Mouse (Mus musculus) ovary, adult 10 weeks (tissue): Measurements from ENCODE around the gene Hist1h1c. TPM values are rescaled to one million over a fixed set of nuclear protein-coding genes. Genes with fewer than 3 reads are reported as not detected.

Source experiments
- polyA plus RNA-seq: library from polyadenylated mRNA; stranded (reverse); fragments of 350-450 nt; fragmentation: Illumina TruSeq; extraction: RNeasy Lipid Tissue Mini Kit (QIAGEN cat#74804); gene quantifications from one replicate; pipeline ENCODE4 v1.2.3, GENCODE M21; 2014

The Hist1h1c gene
- polyA plus RNA-seq, 1 experiment from 2014 or later, result 9.9 TPM

Other genes with a start within 250 kb of the Hist1h1c start
- gene Btn2a2, start 250.0 kb upstream of the Hist1h1c start, polyA plus RNA-seq, result not detected
- not detected for gene Hist1h4h, start 207.8 kb upstream of the Hist1h1c start, polyA plus RNA-seq
- gene Hist1h2af, start 204.9 kb upstream of the Hist1h1c start, polyA plus RNA-seq, result not detected
- gene Hist1h3g, start 203.4 kb upstream of the Hist1h1c start, polyA plus RNA-seq, result not detected
- 1.00 TPM for gene Hist1h2bh, start 195.4 kb upstream of the Hist1h1c start, polyA plus RNA-seq
- not detected for gene Hist1h3f, start 194.8 kb upstream of the Hist1h1c start, polyA plus RNA-seq
- not detected for gene Hist1h4f, start 187.2 kb upstream of the Hist1h1c start, polyA plus RNA-seq
- gene Hist1h1d, start 185.5 kb upstream of the Hist1h1c start, polyA plus RNA-seq, result 0.14 TPM
- gene Hist1h3e, start 176.4 kb upstream of the Hist1h1c start, polyA plus RNA-seq, result not detected
- 0.80 TPM for gene Hist1h2ae, start 167.6 kb upstream of the Hist1h1c start, polyA plus RNA-seq
- not detected for gene Hist1h2bg, start 167.4 kb upstream of the Hist1h1c start, polyA plus RNA-seq
- gene Hist1h2bf, start 164.6 kb upstream of the Hist1h1c start, polyA plus RNA-seq, result not detected
- not detected for gene Hist1h2ad, start 164.4 kb upstream of the Hist1h1c start, polyA plus RNA-seq
- 0.37 TPM for gene Hist1h3d, start 163.0 kb upstream of the Hist1h1c start, polyA plus RNA-seq
- 0.57 TPM for gene Hist1h4d, start 157.2 kb upstream of the Hist1h1c start, polyA plus RNA-seq
- gene Hist1h2be, start 117.7 kb upstream of the Hist1h1c start, polyA plus RNA-seq, result 3.4 TPM
- 0.40 TPM for gene Hist1h1e, start 116.2 kb upstream of the Hist1h1c start, polyA plus RNA-seq
- gene Hist1h2ac, start 54.9 kb upstream of the Hist1h1c start, polyA plus RNA-seq, result 0.83 TPM
- gene Hist1h2bc, start 54.6 kb upstream of the Hist1h1c start, polyA plus RNA-seq, result 68.0 TPM
- gene Hist1h1t, start 43.0 kb upstream of the Hist1h1c start, polyA plus RNA-seq, result not detected
- gene Hist1h4c, start 40.4 kb upstream of the Hist1h1c start, polyA plus RNA-seq, result not detected
- 24.7 TPM for gene Hfe, start 28.0 kb upstream of the Hist1h1c start, polyA plus RNA-seq
- not detected for gene Hist1h3c, start 6.8 kb downstream of the Hist1h1c start, polyA plus RNA-seq
- not detected for gene Hist1h2bb, start 7.9 kb downstream of the Hist1h1c start, polyA plus RNA-seq
- gene Hist1h2ab, start 12.3 kb downstream of the Hist1h1c start, polyA plus RNA-seq, result not detected
- gene Hist1h3b, start 13.5 kb downstream of the Hist1h1c start, polyA plus RNA-seq, result not detected
- gene Hist1h4b, start 18.2 kb downstream of the Hist1h1c start, polyA plus RNA-seq, result not detected
- not detected for gene Hist1h4a, start 22.4 kb downstream of the Hist1h1c start, polyA plus RNA-seq
- not detected for gene Hist1h3a, start 23.6 kb downstream of the Hist1h1c start, polyA plus RNA-seq
- gene Hist1h1a, start 24.9 kb downstream of the Hist1h1c start, polyA plus RNA-seq, result not detected
- gene Trim38, start 31.1 kb downstream of the Hist1h1c start, polyA plus RNA-seq, result not detected
- gene Slc17a2, start 68.2 kb downstream of the Hist1h1c start, polyA plus RNA-seq, result 0.09 TPM
- not detected for gene Slc17a3, start 100.6 kb downstream of the Hist1h1c start, polyA plus RNA-seq
- gene Slc17a1, start 128.9 kb downstream of the Hist1h1c start, polyA plus RNA-seq, result not detected
- not detected for gene Slc17a4, start 176.2 kb downstream of the Hist1h1c start, polyA plus RNA-seq
- gene Hist1h2ba, start 195.3 kb downstream of the Hist1h1c start, polyA plus RNA-seq, result not detected
- gene Hist1h2aa, start 195.7 kb downstream of the Hist1h1c start, polyA plus RNA-seq, result not detected